Mouse (Mus musculus) CH12.LX (cell line): Measurements from ENCODE around the gene Qsox2. TPM values are rescaled to one million over a fixed set of nuclear protein-coding genes. Genes with fewer than 3 reads are reported as not detected.

Source experiments
- DNase-seq: peaks from one replicate; pipeline ENCODE4 v3.0.0-alpha.2; 2013; ENCODE audit errors: extremely low read depth
- H3K27ac ChIP-seq: 2 replicates; pipeline ENCODE4 v1.5.1; 2012; ENCODE audit warnings: low read depth, mild to moderate bottlenecking, control low read depth, moderate library complexity; ENCODE audit not compliant: insufficient read depth
- H3K27me3 ChIP-seq: replicated peaks from 2 replicates; pipeline ENCODE3; 2012; ENCODE audit warnings: inconsistent platforms
- H3K36me3 ChIP-seq, 2 experiments: replicated peaks in 1 of 2; 2 replicates each; pipeline versions ENCODE3 to v1.6.1; 2012; ENCODE audit warnings: inconsistent platforms in 1 of 2, low read length in 1 of 2, mild to moderate bottlenecking in 1 of 2, mixed read lengths in 1 of 2, moderate library complexity in 1 of 2; ENCODE audit not compliant: control insufficient read depth in 1 of 2, insufficient read depth in 1 of 2
- H3K4me1 ChIP-seq, 2 experiments: 2 replicates each; pipeline ENCODE4 v1.6.1; 2012; ENCODE audit warnings: inconsistent platforms in 1 of 2, moderate library complexity in 1 of 2; ENCODE audit not compliant: insufficient read depth in 2 of 2, control insufficient read depth in 1 of 2
- H3K4me2 ChIP-seq: 2 replicates; pipeline ENCODE4 v1.6.1; 2012; ENCODE audit warnings: low read depth, mild to moderate bottlenecking, control low read depth; ENCODE audit not compliant: poor library complexity, insufficient read depth, severe bottlenecking
- H3K4me3 ChIP-seq, 3 experiments: fragments of 150-350 bp in 1 of 3; sonication (generic) in 1 of 3; replicated peaks in 1 of 3; 2 replicates each; pipeline versions ENCODE3 to v1.5.1; 2011 to 2012; ENCODE audit warnings: low read depth in 2 of 3, low read length in 2 of 3, mild to moderate bottlenecking in 2 of 3, moderate library complexity in 2 of 3, control low read depth in 1 of 3, improper control_type of control experiment in 1 of 3, inconsistent platforms in 1 of 3, mixed read lengths in 1 of 3; ENCODE audit not compliant: poor library complexity in 1 of 3
- H3K79me2 ChIP-seq: replicated peaks from 2 replicates; pipeline ENCODE4 v1.6.1; 2012; ENCODE audit warnings: mild to moderate bottlenecking, moderate library complexity; ENCODE audit not compliant: control insufficient read depth, poor library complexity, insufficient read depth, severe bottlenecking; ENCODE audit errors: extremely low read depth
- H3K9ac ChIP-seq: 2 replicates; pipeline ENCODE4 v1.6.1; 2012; ENCODE audit warnings: low read depth, mild to moderate bottlenecking, control low read depth, moderate library complexity; ENCODE audit not compliant: insufficient read depth
- H3K9me3 ChIP-seq: replicated peaks from 2 replicates; pipeline ENCODE3; 2012; ENCODE audit warnings: low read length, inconsistent platforms, mixed read lengths
- BHLHE40 ChIP-seq: IDR thresholded peaks from 2 replicates; pipeline ENCODE4 v1.6.1; 2011; ENCODE audit warnings: mild to moderate bottlenecking, low read depth, low read length, improper control_type of control experiment
- E2F4 ChIP-seq: IDR thresholded peaks from 2 replicates; pipeline ENCODE4 v1.6.1; 2011; ENCODE audit warnings: low read depth, low read length, improper control_type of control experiment; ENCODE audit not compliant: insufficient replicate concordance
- ELF1 ChIP-seq: IDR thresholded peaks from 2 replicates; pipeline ENCODE4 v1.6.1; 2014; ENCODE audit warnings: low read depth, mild to moderate bottlenecking, inconsistent platforms, low read length, improper control_type of control experiment
- ETS1 ChIP-seq: conservative IDR thresholded peaks from 2 replicates; pipeline ENCODE4 v1.6.1; 2012; ENCODE audit warnings: low read depth, mild to moderate bottlenecking, inconsistent platforms, low read length, improper control_type of control experiment, moderate library complexity
- HCFC1 ChIP-seq: IDR thresholded peaks from 2 replicates; pipeline ENCODE4 v1.6.1; 2012; ENCODE audit warnings: low read depth, mild to moderate bottlenecking, inconsistent platforms, low read length, improper control_type of control experiment
- IRF4 ChIP-seq: IDR thresholded peaks from 2 replicates; pipeline ENCODE4 v1.6.1; 2014; ENCODE audit warnings: low read depth, mild to moderate bottlenecking, inconsistent platforms, low read length, improper control_type of control experiment
- JUN ChIP-seq: IDR thresholded peaks from 2 replicates; pipeline ENCODE4 v1.6.1; 2011; ENCODE audit warnings: low read depth, mild to moderate bottlenecking, low read length, improper control_type of control experiment, moderate library complexity; ENCODE audit not compliant: insufficient read depth
- MAFK ChIP-seq: IDR thresholded peaks from 2 replicates; pipeline ENCODE4 v1.6.1; 2011; ENCODE audit warnings: low read length, improper control_type of control experiment; ENCODE audit not compliant: insufficient replicate concordance
- MAZ ChIP-seq: IDR thresholded peaks from 2 replicates; pipeline ENCODE4 v1.6.1; 2012; ENCODE audit warnings: low read depth, mild to moderate bottlenecking, inconsistent platforms, low read length, improper control_type of control experiment, moderate library complexity
- MXI1 ChIP-seq: IDR thresholded peaks from 2 replicates; pipeline ENCODE4 v1.6.1; 2011; ENCODE audit warnings: mild to moderate bottlenecking, low read depth, low read length, improper control_type of control experiment
- NRF1 ChIP-seq: IDR thresholded peaks from 2 replicates; pipeline ENCODE4 v1.6.1; 2014; ENCODE audit warnings: low read depth, mild to moderate bottlenecking, inconsistent platforms, low read length, improper control_type of control experiment, moderate library complexity
- POLR2A ChIP-seq: IDR thresholded peaks from 2 replicates; pipeline ENCODE4 v1.6.1; 2011; ENCODE audit warnings: low read depth, mild to moderate bottlenecking, improper control_type of control experiment, low read length
- TBP ChIP-seq: conservative IDR thresholded peaks from 2 replicates; pipeline ENCODE4 v1.6.1; 2011; ENCODE audit warnings: low read depth, low read length, improper control_type of control experiment
- USF1 ChIP-seq: IDR thresholded peaks from 2 replicates; pipeline ENCODE4 v1.6.1; 2014; ENCODE audit warnings: low read depth, mild to moderate bottlenecking, inconsistent platforms, low read length, improper control_type of control experiment
- USF2 ChIP-seq: conservative IDR thresholded peaks from 2 replicates; pipeline ENCODE4 v1.6.1; 2011; ENCODE audit warnings: low read depth, low read length, improper control_type of control experiment
- dilution Hi-C: fragments of 300-500 bp; cut with MboI; formaldehyde crosslinking; loops from 2 replicates; pipeline ENCODE4 v1.14.3; 2020; ENCODE audit warnings: low sequenced_read_pairs; ENCODE audit not compliant: extremely low pct_unique_long_range_greater_than_20kb, extremely low pct_ligation_motif_present
- in situ Hi-C: fragments of 300-500 bp; cut with MboI; formaldehyde crosslinking; loops from 3 replicates; pipeline ENCODE4 v1.14.3; 2019; ENCODE audit warnings: low sequenced_read_pairs, low pct_ligation_motif_present, low pct_unique_long_range_greater_than_20kb, mixed read lengths
- polyA plus RNA-seq: library from polyadenylated mRNA; unstranded; fragments of >175 nt; gene quantifications from 2 replicates; pipeline ENCODE4 v1.2.1, GENCODE M21; 2012; ENCODE audit warnings: low read depth; ENCODE audit not compliant: insufficient read length
- total RNA-seq, 2 experiments: library from RNA; depleted of rRNA; stranded (reverse); fragments of 300-350 nt in 1 of 2; fragments of >200 nt in 1 of 2; gene quantifications; 2 replicates each; pipeline ENCODE4 v1.2.3; 2012 to 2014

Gene Qsox2
- total and polyA plus RNA-seq, 3 experiments: 6.4 to 11.5 (median 9.3) TPM

DNA sequence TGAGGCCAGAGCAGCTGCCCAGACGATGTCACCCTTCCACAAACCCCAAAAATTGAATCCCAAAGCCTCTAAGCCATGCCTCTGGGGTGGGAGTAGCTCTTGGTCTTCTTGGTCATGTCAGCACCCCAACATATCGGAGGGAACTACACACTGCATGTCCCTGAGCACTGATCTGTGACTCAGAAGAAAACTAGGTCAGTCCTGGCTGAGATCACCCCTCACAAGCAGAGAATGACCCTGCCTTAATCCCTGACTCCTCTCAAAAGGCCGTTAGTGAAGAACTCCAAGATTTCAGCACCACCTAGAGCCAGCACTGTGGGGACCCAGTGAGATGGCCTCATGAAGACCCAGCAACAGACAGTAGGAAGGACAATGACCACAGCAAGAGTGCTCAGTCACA lies 30.9 kb upstream of the Qsox2 start:
- Histone ChIP-seq H3K36me3 (no peaks in the 10 kb centered on the region), H3K4me2 (no peak overlapping the region), H3K4me3 (no peak overlapping the region), H3K27me3 (peaks cover 89% of the 10 kb centered on the region), H3K9me3 (no peaks in the 10 kb centered on the region), H3K9ac (no peak overlapping the region), H3K4me1 (no peaks in the 10 kb centered on the region), H3K79me2 (no peaks in the 10 kb centered on the region), H3K27ac (no peak overlapping the region)
- in situ Hi-C loops (no loop called here), dilution Hi-C loops (no loop called here)
- no peak for DNase-seq
- TF ChIP-seq POLR2A (no peak), NRF1 (no peak), USF2 (no peak), MAFK (no peak)

DNA sequence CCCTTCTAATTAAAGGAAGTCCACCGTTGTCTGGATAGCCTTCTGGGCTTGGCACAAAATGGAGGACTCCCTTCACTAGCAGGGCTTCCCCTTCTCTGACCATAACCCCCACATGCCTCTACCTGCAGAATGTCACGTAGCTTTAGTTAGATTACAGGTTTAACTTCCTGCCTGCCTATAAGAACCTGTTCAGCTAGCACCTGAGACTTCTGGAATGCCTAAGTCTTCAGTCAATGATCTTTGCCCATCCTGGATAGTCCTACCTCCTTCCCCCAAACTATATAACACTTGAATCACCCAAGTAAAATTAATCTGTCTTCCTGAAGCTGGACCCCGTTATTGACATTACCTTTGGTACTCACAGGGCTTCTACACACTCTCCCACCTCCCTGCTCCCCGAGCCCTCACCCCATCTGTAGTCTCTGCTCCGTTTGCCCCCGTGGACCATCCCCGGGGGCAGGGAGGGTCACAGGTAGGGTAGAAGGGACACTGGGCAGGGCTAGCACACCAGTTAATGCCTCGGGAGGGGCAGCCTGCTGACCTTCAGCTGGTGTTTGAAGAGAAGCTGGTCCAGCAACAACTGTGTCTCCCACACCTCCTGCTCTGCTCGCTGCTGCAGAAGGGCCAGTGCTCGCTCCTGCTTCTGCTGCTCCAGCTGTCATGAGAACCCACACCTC lies 28.9 kb upstream of the Qsox2 start:
- Histone ChIP-seq H3K4me3 (no peak overlapping the region), H3K79me2 (no peaks in the 10 kb centered on the region), H3K27me3 (peaks cover 73% of the 10 kb centered on the region), H3K4me2 (no peak overlapping the region), H3K27ac (no peak overlapping the region), H3K9me3 (no peaks in the 10 kb centered on the region), H3K36me3 (no peaks in the 10 kb centered on the region), H3K4me1 (no peaks in the 10 kb centered on the region), H3K9ac (no peak overlapping the region)
- no peak for DNase-seq
- in situ Hi-C loops (no loop called here), dilution Hi-C loops (no loop called here)
- TF ChIP-seq USF1 (no peak), JUN (no peak), MXI1 (no peak)

DNA sequence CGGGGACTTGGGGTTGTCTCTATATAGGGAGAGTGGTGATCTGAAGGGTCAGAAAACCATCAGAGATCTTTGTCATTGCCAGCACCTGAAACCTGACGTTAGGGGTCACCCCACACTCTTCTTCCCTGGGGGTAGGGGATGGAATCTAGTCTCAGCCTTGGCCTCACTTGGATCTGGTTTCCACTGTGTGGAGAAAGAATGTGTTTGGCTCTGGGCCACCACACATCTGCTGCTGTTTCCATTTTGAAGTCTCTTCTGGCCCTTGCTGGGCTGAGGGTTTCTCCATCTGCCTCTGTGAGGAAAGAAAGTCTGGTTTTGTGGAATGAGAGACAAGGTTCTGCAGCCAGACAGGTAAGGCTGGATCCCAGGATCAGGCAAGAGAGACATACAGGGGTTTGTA lies 27.8 kb upstream of the Qsox2 start:
- Histone ChIP-seq H3K4me3 (no peak overlapping the region), H3K4me2 (no peak overlapping the region), H3K27ac (no peak overlapping the region), H3K9me3 (no peaks in the 10 kb centered on the region), H3K79me2 (no peaks in the 10 kb centered on the region), H3K4me1 (no peaks in the 10 kb centered on the region), H3K36me3 (no peaks in the 10 kb centered on the region), H3K9ac (no peak overlapping the region), H3K27me3 (peaks cover 64% of the 10 kb centered on the region)
- in situ Hi-C loops (no loop called here), dilution Hi-C loops (no loop called here)
- TF ChIP-seq TBP: no peak
- TF ChIP-seq USF2: no peak
- no peak for TF ChIP-seq BHLHE40
- no peak for TF ChIP-seq ETS1
- no peak for TF ChIP-seq MAFK
- TF ChIP-seq ELF1: no peak
- no peak for TF ChIP-seq USF1
- no peak for TF ChIP-seq MXI1
- TF ChIP-seq MAZ: no peak
- TF ChIP-seq HCFC1: no peak
- TF ChIP-seq E2F4: no peak
- TF ChIP-seq IRF4: no peak
- DNase-seq: no peak
